16 mouse cellular contexts compared by ENCODE assay signal in the genomic region with DNA sequence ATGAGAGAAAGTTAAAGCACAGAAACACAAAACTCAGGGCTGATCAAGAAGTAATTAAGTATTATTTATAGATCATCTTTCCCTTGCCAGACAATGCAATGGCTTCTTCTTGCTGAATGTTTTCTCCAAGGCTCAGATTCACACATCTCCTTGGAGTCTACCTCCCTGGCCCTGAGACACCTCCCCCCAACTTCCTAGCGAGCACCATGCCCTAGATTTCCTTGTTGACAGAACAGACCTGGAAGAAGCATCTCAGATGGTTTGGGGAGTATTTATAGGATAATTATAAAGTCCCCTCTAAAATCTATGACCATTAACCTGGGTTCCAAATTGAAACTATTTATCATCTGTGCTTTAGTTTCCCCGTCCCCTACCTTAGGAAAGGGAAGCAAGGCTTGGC.
"Had no signal": no experiment of that assay in that cellular context is flagged by ENCODE, and none has a peak within 500 bp of the region (broad histone marks: within the 10 kb centered on the region; RNA-seq: fewer than 3 reads in every experiment).

No protein-coding gene starts in this region.

- DNase-seq: cerebellum, adult 8-10 months; embryo, embryonic 11 days; forebrain, postnatal 0 days; gastrocnemius, postnatal 10 days; gastrocnemius, postnatal 36 days; heart, adult 2 months had no signal

- H3K27ac ChIP-seq: embryonic facial prominence, embryonic 10.5 days; embryonic facial prominence, embryonic 12.5 days; embryonic facial prominence, embryonic 13.5 days; embryonic facial prominence, embryonic 15.5 days; forebrain, embryonic 10.5 days; forebrain, embryonic 12.5 days; forebrain, embryonic 13.5 days; forebrain, embryonic 15.5 days; heart, adult 2 months had no signal

- H3K4me3 ChIP-seq: embryonic facial prominence, embryonic 10.5 days; embryonic facial prominence, embryonic 12.5 days; embryonic facial prominence, embryonic 13.5 days; embryonic facial prominence, embryonic 15.5 days; erythroblast, embryonic 14.5 days; forebrain, embryonic 10.5 days; forebrain, embryonic 12.5 days; forebrain, embryonic 13.5 days; forebrain, embryonic 15.5 days; heart, adult 2 months; heart, embryonic 10.5 days had no signal
